Comparison of ENCODE assay signal across 14 mouse cellular contexts in genomic region chr12:29134326-29134725, GRCm38 (mm10).
"Had no signal": no experiment of that assay in that cellular context is flagged by ENCODE, and none has a peak within 500 bp of the region (broad histone marks: within the 10 kb centered on the region; RNA-seq: fewer than 3 reads in every experiment).

No protein-coding gene starts in this region.

- DNase-seq: cerebellum, postnatal 10 days; cerebellum, postnatal 14 days; cerebellum, postnatal 25 days; cerebellum, postnatal 36 days; embryo, embryonic 11 days; forebrain, postnatal 0 days; gastrocnemius, adult 2 months; gastrocnemius, postnatal 10 days; gastrocnemius, postnatal 14 days; gastrocnemius, postnatal 25 days; gastrocnemius, postnatal 36 days; heart, adult 11 months; heart, adult 18-20 months; heart, adult 2 months had no signal
